In genomic region chr14:37109460-37109859, GRCm38 (mm10) we compare ENCODE assay signal across 20 mouse cellular contexts. TPM values are rescaled to one million over a fixed set of nuclear protein-coding genes. Genes with fewer than 3 reads are reported as not detected.
"Had no signal": no experiment of that assay in that cellular context is flagged by ENCODE, and none has a peak within 500 bp of the region (broad histone marks: within the 10 kb centered on the region; RNA-seq: fewer than 3 reads in every experiment).

No protein-coding gene starts in this region.

- H3K9me3 ChIP-seq: liver, embryonic 13.5 days; lung, embryonic 15.5 days; midbrain, embryonic 13.5 days; neural tube, embryonic 15.5 days had no signal

- H3K4me3 ChIP-seq: liver, embryonic 13.5 days; lung, embryonic 15.5 days; midbrain, embryonic 13.5 days; neural tube, embryonic 15.5 days had no signal

- H3K27me3 ChIP-seq: liver, embryonic 13.5 days; lung, embryonic 15.5 days; midbrain, embryonic 13.5 days; neural tube, embryonic 15.5 days had no signal

- DNase-seq: kidney, postnatal 10 days; liver; liver, embryonic 13.5 days; liver, postnatal 0 days; lung, postnatal 14 days; right cerebral cortex, adult 18-20 months; thymus, postnatal 36 days had no signal

- H3K4me2 ChIP-seq: liver, embryonic 13.5 days; lung, embryonic 15.5 days; midbrain, embryonic 13.5 days; neural tube, embryonic 15.5 days had no signal

- H3K27ac ChIP-seq: liver, embryonic 13.5 days; lung, embryonic 15.5 days; macrophage; midbrain, embryonic 13.5 days; neural tube, embryonic 15.5 days had no signal

- H3K9ac ChIP-seq: liver, embryonic 13.5 days; liver, postnatal 0 days; lung, embryonic 15.5 days; midbrain, embryonic 13.5 days; neural tube, embryonic 15.5 days had no signal

- ATAC-seq: liver, postnatal 0 days; midbrain, embryonic 13.5 days had no signal

- H3K4me1 ChIP-seq: liver, embryonic 13.5 days; lung, embryonic 15.5 days; midbrain, embryonic 13.5 days; neural tube, embryonic 15.5 days had no signal

- H3K36me3 ChIP-seq: liver, embryonic 13.5 days; lung, embryonic 15.5 days; midbrain, embryonic 13.5 days; neural tube, embryonic 15.5 days had no signal

RNA-seq across cellular contexts. Expression of gene 2610528A11Rik, which starts 4.4 kb away (rescaled TPM):
- total RNA-seq: midbrain, postnatal 0 days had no signal
- polyA plus RNA-seq: midbrain, embryonic 13.5 days; neural tube, embryonic 11.5 days had no signal

RNA-seq across cellular contexts. Expression of gene Cdhr1, which starts 11.3 kb away (rescaled TPM):
- polyA plus RNA-seq: liver, embryonic 13.5 days; liver, postnatal 0 days; macrophage had no signal

RNA-seq across cellular contexts. Expression of gene Lrit2, which starts 41.7 kb away (rescaled TPM):
- total RNA-seq: layer of hippocampus, adult 8-10 months; layer of hippocampus, postnatal 14 days; left cerebral cortex, adult 18-20 months; left cerebral cortex, postnatal 10 days had no signal
- polyA plus RNA-seq: large intestine, adult 2 months; limb, embryonic 11.5 days; liver, embryonic 13.5 days; liver, postnatal 0 days; lung, embryonic 15.5 days; macrophage; neural tube, embryonic 11.5 days; neural tube, embryonic 15.5 days; thymus, postnatal 0 days had no signal

RNA-seq across cellular contexts. Expression of gene Lrit1, which starts 54.8 kb away (rescaled TPM):
- total RNA-seq: layer of hippocampus, postnatal 14 days; left cerebral cortex, adult 18-20 months; left cerebral cortex, postnatal 10 days; midbrain, postnatal 0 days had no signal
- polyA plus RNA-seq: large intestine, adult 2 months; limb, embryonic 11.5 days; liver, embryonic 13.5 days; lung, embryonic 15.5 days; macrophage; midbrain, embryonic 13.5 days; midbrain, postnatal 0 days; neural tube, embryonic 11.5 days; neural tube, embryonic 15.5 days; thymus, postnatal 0 days had no signal
